Comparison of ENCODE assay signal across 12 mouse cellular contexts in the genomic region with DNA sequence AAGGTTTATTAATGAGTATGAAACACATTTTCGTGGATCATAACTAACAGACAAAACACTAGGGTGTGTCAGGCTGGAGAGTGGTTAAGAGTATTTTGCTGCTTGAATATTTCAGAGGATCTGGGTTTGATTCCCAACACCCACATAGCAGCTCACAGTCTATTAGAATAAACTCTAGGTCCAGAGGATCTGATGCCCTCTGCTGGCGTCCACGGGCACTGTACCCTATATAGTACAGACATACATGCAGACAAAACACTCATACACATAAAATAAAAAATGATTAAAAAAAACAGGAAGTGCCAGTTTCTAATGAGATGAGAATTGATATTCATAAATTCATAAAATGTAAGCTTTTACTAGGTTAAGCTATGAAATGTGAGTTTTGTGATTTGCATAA. TPM values are rescaled to one million over a fixed set of nuclear protein-coding genes. Genes with fewer than 3 reads are reported as not detected.
A peak's percentile ranks its signal among the peaks of the same experiment; 100 is the strongest.
DNase-seq lines count a peak whose midpoint lies in the region; ATAC-seq and TF ChIP-seq lines count a peak whose summit lies in the region.
"Had no signal": no experiment of that assay in that cellular context is flagged by ENCODE, and none has a peak within 500 bp of the region (broad histone marks: within the 10 kb centered on the region; RNA-seq: fewer than 3 reads in every experiment).

No protein-coding gene starts in this region.

- no peak overlapping the region for H3K9ac ChIP-seq in liver, postnatal 0 days (replicated peaks)
- no peak overlapping the region for H3K9ac ChIP-seq in liver, embryonic 11.5 days (ENCODE audit: low read depth, low read length)
- H3K9ac ChIP-seq in ES-Bruce4 (ENCODE audit: low read depth, poor library complexity, severe bottlenecking) = no peak overlapping the region
- H3K9ac ChIP-seq: forebrain, embryonic 15.5 days; limb, embryonic 12.5 days had no signal

- ATAC-seq in liver, postnatal 0 days = no peak
- no peak for ATAC-seq in liver, embryonic 11.5 days (replicated peaks; ENCODE audit: low FRiP score)
- ATAC-seq in megakaryocyte, adult 5-6 weeks (ENCODE audit: poor library complexity, severe bottlenecking) = peak; percentile 57
- ATAC-seq: forebrain, embryonic 15.5 days had no signal

- H3K4me1 ChIP-seq in cerebellum, adult 2 months (ENCODE audit: control insufficient read depth, insufficient read depth, low read length) = peaks cover 7% of the 10 kb centered on the region
- H3K4me1 ChIP-seq in liver, postnatal 0 days (ENCODE audit: insufficient read depth) = no peaks in the 10 kb centered on the region
- no peaks in the 10 kb centered on the region for H3K4me1 ChIP-seq in liver, embryonic 11.5 days (replicated peaks; ENCODE audit: control insufficient read depth, insufficient read depth, low read length)
- no peaks in the 10 kb centered on the region for H3K4me1 ChIP-seq in ES-Bruce4 (ENCODE audit: control insufficient read depth, insufficient read depth, low read length)
- H3K4me1 ChIP-seq: forebrain, embryonic 15.5 days; limb, embryonic 12.5 days had no signal

- H3K4me2 ChIP-seq in liver, postnatal 0 days (ENCODE audit: low read depth, low read length) = no peak overlapping the region
- H3K4me2 ChIP-seq in liver, embryonic 11.5 days = no peak overlapping the region
- H3K4me2 ChIP-seq: forebrain, embryonic 15.5 days; limb, embryonic 12.5 days had no signal

- H3K36me3 ChIP-seq in liver, postnatal 0 days (replicated peaks; ENCODE audit: insufficient read depth, low read length) = peaks cover 48% of the 10 kb centered on the region
- peaks cover 25% of the 10 kb centered on the region for H3K36me3 ChIP-seq in liver, embryonic 11.5 days (ENCODE audit: control insufficient read depth, insufficient read depth, low read length)
- H3K36me3 ChIP-seq in ES-Bruce4 (ENCODE audit: control insufficient read depth, insufficient read depth, low read length, poor library complexity, severe bottlenecking) = peaks cover 84% of the 10 kb centered on the region

- TF ChIP-seq EP300 in liver, postnatal 0 days (IDR thresholded peaks at IDR 0.05; ENCODE audit: low read depth) = no peak
- TF ChIP-seq EP300 in ES-Bruce4 (IDR thresholded peaks at IDR 0.05; ENCODE audit: insufficient read depth, low read depth, low read length) = no peak

- 98% methylated on average over 3 of the region's 3 CpGs for WGBS in cerebellum, adult 2 months
- WGBS in liver, postnatal 0 days (ENCODE audit: insufficient replicate concordance) = 89% methylated on average over 3 of the region's 3 CpGs
- WGBS in liver, embryonic 11.5 days = 88% methylated on average over 3 of the region's 3 CpGs

- DNase-seq in cerebellum, adult 2 months = no peak
- no peak for DNase-seq in cerebellum, postnatal 14 days
- no peak for DNase-seq in liver, postnatal 0 days
- DNase-seq in liver, embryonic 11.5 days (ENCODE audit: low spot score) = no peak
- DNase-seq in right cerebral cortex, postnatal 25 days = no peak
- no peak for DNase-seq in urinary bladder, postnatal 14 days (ENCODE audit: low spot score)
- DNase-seq: cerebellum, adult 11 months; gastrocnemius, postnatal 36 days had no signal

- no peaks in the 10 kb centered on the region for H3K27me3 ChIP-seq in cerebellum, adult 2 months (ENCODE audit: control insufficient read depth, insufficient read depth, low read length)
- no peaks in the 10 kb centered on the region for H3K27me3 ChIP-seq in liver, postnatal 0 days (ENCODE audit: insufficient read depth, low read length)
- H3K27me3 ChIP-seq in liver, embryonic 11.5 days (replicated peaks; ENCODE audit: control insufficient read depth, insufficient read depth, low read length) = no peaks in the 10 kb centered on the region
- no peaks in the 10 kb centered on the region for H3K27me3 ChIP-seq in ES-Bruce4 (ENCODE audit: control insufficient read depth, insufficient read depth, low read length, poor library complexity, severe bottlenecking)
- H3K27me3 ChIP-seq: forebrain, embryonic 15.5 days; limb, embryonic 12.5 days had no signal

- H3K27ac ChIP-seq in cerebellum, adult 2 months (ENCODE audit: insufficient read depth, low read length) = no peak overlapping the region
- no peak overlapping the region for H3K27ac ChIP-seq in liver, postnatal 0 days (ENCODE audit: low read depth)
- H3K27ac ChIP-seq in liver, embryonic 11.5 days (ENCODE audit: low read depth, low read length) = no peak overlapping the region
- no peak overlapping the region for H3K27ac ChIP-seq in ES-Bruce4 (ENCODE audit: insufficient read depth, low read length)
- H3K27ac ChIP-seq: forebrain, embryonic 15.5 days; limb, embryonic 12.5 days had no signal

- TF ChIP-seq POLR2A in cerebellum, adult 2 months (IDR thresholded peaks at IDR 0.05; ENCODE audit: borderline replicate concordance, insufficient read depth, low read length) = no peak
- TF ChIP-seq POLR2A in ES-Bruce4 (IDR thresholded peaks at IDR 0.05; ENCODE audit: insufficient read depth, low read length) = no peak

- 0 out of 2 replicates have a peak, but pooled peaks have one; percentile 17 for TF ChIP-seq CTCF in cerebellum, adult 2 months (IDR thresholded peaks at IDR 0.05; ENCODE audit: borderline replicate concordance, insufficient read depth, low read depth, low read length)
- peak; percentile 45; the same call in 1 of the 2 replicates for TF ChIP-seq CTCF in liver, postnatal 0 days (IDR thresholded peaks at IDR 0.05; ENCODE audit: low read depth)
- peak; percentile 41 for TF ChIP-seq CTCF in ES-Bruce4 (IDR thresholded peaks at IDR 0.05; ENCODE audit: low read depth, low read length)

- no peaks in the 10 kb centered on the region for H3K9me3 ChIP-seq in liver, postnatal 0 days (ENCODE audit: low read length)
- H3K9me3 ChIP-seq in liver, embryonic 11.5 days (ENCODE audit: control insufficient read depth, low read length) = no peaks in the 10 kb centered on the region
- no peaks in the 10 kb centered on the region for H3K9me3 ChIP-seq in ES-Bruce4 (replicated peaks; ENCODE audit: control insufficient read depth, insufficient read depth, low read length, poor library complexity, severe bottlenecking)
- H3K9me3 ChIP-seq: forebrain, embryonic 15.5 days; limb, embryonic 12.5 days had no signal

- H3K4me3 ChIP-seq in cerebellum, adult 2 months (replicated peaks; ENCODE audit: insufficient read depth, low read depth, low read length) = no peak overlapping the region
- no peak overlapping the region for H3K4me3 ChIP-seq in liver, postnatal 0 days (ENCODE audit: low read depth, low read length)
- no peak overlapping the region for H3K4me3 ChIP-seq in liver, embryonic 11.5 days (ENCODE audit: low read depth, low read length)
- H3K4me3 ChIP-seq in ES-Bruce4 (ENCODE audit: low read depth, low read length) = no peak overlapping the region
- H3K4me3 ChIP-seq: forebrain, embryonic 15.5 days; limb, embryonic 12.5 days had no signal

RNA-seq across cellular contexts. Expression of a gene that starts 56.7 kb away (rescaled TPM):
- 30.1 and 31.8 TPM in 2 replicates for polyA plus RNA-seq in cerebellum, adult 2 months (2012; rRNA removed)
- polyA plus RNA-seq in liver, postnatal 0 days (2015; fragmentation: Nextera tagmentation; extraction: Ambion mirVana) = 6.8 and 7.2 TPM in 2 replicates
- 16.7 and 18.6 TPM in 2 replicates for polyA plus RNA-seq in liver, embryonic 11.5 days (2014; fragmentation: Nextera tagmentation; extraction: Ambion mirVana)
- polyA plus RNA-seq in ES-Bruce4 (2011; ENCODE audit: insufficient read depth, insufficient read length, low read depth, missing spikeins) = 179 and 201 TPM in 2 replicates
- total RNA-seq in megakaryocyte, adult 5-6 weeks (2015) = 23.4 and 26.5 TPM in 2 replicates
- total RNA-seq in megakaryocyte, adult 5-6 weeks (2017) = 17.7 and 20.4 TPM in 2 replicates
